Mouse (Mus musculus) lung, embryonic 15.5 days (tissue): Measurements from ENCODE around the gene Luzp1. TPM values are rescaled to one million over a fixed set of nuclear protein-coding genes. Genes with fewer than 3 reads are reported as not detected.

ENCODE experiments used
- ATAC-seq: fragments of 200-750 bp; cut with Nextera tagmentation; 2 replicates; pipeline ENCODE4 v1.8.0; 2017; ENCODE audit warnings: moderate number of reproducible peaks, borderline replicate concordance; ENCODE audit not compliant: low FRiP score, low TSS enrichment; ENCODE audit errors: extremely low read depth
- H3K27ac ChIP-seq: fragments of 300-500 bp; sonication (generic); 2 replicates; pipeline ENCODE4 v1.5.1; 2015; ENCODE audit warnings: moderate library complexity, mild to moderate bottlenecking, inconsistent platforms
- H3K27me3 ChIP-seq: fragments of 300-500 bp; sonication (generic); 2 replicates; pipeline ENCODE4 v1.6.1; 2015; ENCODE audit warnings: inconsistent platforms
- H3K36me3 ChIP-seq: fragments of 300-500 bp; sonication (generic); 2 replicates; pipeline ENCODE4 v1.6.1; 2015; ENCODE audit warnings: inconsistent platforms
- H3K4me1 ChIP-seq: fragments of 300-500 bp; sonication (generic); 2 replicates; pipeline ENCODE4 v1.6.1; 2015; ENCODE audit warnings: inconsistent platforms
- H3K4me2 ChIP-seq: fragments of 300-500 bp; sonication (generic); 2 replicates; pipeline ENCODE4 v1.6.1; 2015; ENCODE audit warnings: inconsistent platforms, mild to moderate bottlenecking, moderate library complexity
- H3K4me3 ChIP-seq: fragments of 300-500 bp; sonication (generic); 2 replicates; pipeline ENCODE4 v1.5.1; 2015; ENCODE audit warnings: mild to moderate bottlenecking, inconsistent platforms
- H3K9ac ChIP-seq: fragments of 300-500 bp; sonication (generic); 2 replicates; pipeline ENCODE4 v1.6.1; 2015; ENCODE audit warnings: inconsistent platforms
- H3K9me3 ChIP-seq: fragments of 300-500 bp; sonication (generic); 2 replicates; pipeline ENCODE4 v1.6.1; 2016; ENCODE audit warnings: inconsistent platforms
- WGBS: fragments of 180-500 bp; shearing (Covaris S2); methylation state at CpG from one replicate; pipeline ENCODE4 v1.1.7; 2015; 5-methylcytosine and 5-hydroxymethylcytosine counted together
- polyA plus RNA-seq: library from polyadenylated mRNA; unstranded; fragments of >200 nt; fragmentation: Nextera tagmentation; extraction: Ambion mirVana; gene quantifications from 2 replicates; pipeline ENCODE4 v1.2.1, GENCODE M21; 2015

Gene Luzp1
- polyA plus RNA-seq, 1 experiment from 2014 or later, result 109 TPM

GRCm38 (mm10) chr4:136463436-136463835, 6.1 kb upstream of the Luzp1 start:
- no peak for ATAC-seq
- peak overlapping the region; percentile 67 for H3K4me3 ChIP-seq
- H3K9me3 ChIP-seq, result no peaks in the 10 kb centered on the region
- peaks cover 12% of the 10 kb centered on the region; the same call in 1 of the 2 replicates for H3K27me3 ChIP-seq
- H3K4me1 ChIP-seq, result peaks cover 26% of the 10 kb centered on the region
- 30% methylated on average over 9 of the region's 9 CpGs for WGBS
- H3K36me3 ChIP-seq, result no peaks in the 10 kb centered on the region
- H3K4me2 ChIP-seq, result peak overlapping the region; percentile 98
- H3K27ac ChIP-seq, result peak overlapping the region; percentile 84; the same call in 1 of the 2 replicates
- H3K9ac ChIP-seq, result no peak overlapping the region

GRCm38 (mm10) chr4:136466226-136466625, 3.3 kb upstream of the Luzp1 start:
- H3K4me3 ChIP-seq, result no peak overlapping the region
- H3K9me3 ChIP-seq, result no peaks in the 10 kb centered on the region
- peaks cover 37% of the 10 kb centered on the region for H3K4me1 ChIP-seq
- H3K27me3 ChIP-seq, result peaks cover 12% of the 10 kb centered on the region; the same call in 1 of the 2 replicates
- H3K36me3 ChIP-seq, result no peaks in the 10 kb centered on the region
- H3K9ac ChIP-seq, result no peak overlapping the region
- H3K27ac ChIP-seq, result peak overlapping the region; percentile 22; the same call in 1 of the 2 replicates
- H3K4me2 ChIP-seq, result no peak overlapping the region
- no peak for ATAC-seq
- WGBS, result 46% methylated on average over 4 of the region's 4 CpGs

GRCm38 (mm10) chr4:136468553-136469327, 821 bp upstream of the Luzp1 start:
- no peak for ATAC-seq
- H3K36me3 ChIP-seq, result no peaks in the 10 kb centered on the region
- H3K4me2 ChIP-seq, result peak overlapping the region; percentile 79
- no peak overlapping the region for H3K9ac ChIP-seq
- whole genome bisulfite sequencing, result 79% methylated on average over 14 of the region's 14 CpGs
- H3K27me3 ChIP-seq, result peaks cover 6% of the 10 kb centered on the region; the same call in 1 of the 2 replicates
- H3K9me3 ChIP-seq, result no peaks in the 10 kb centered on the region
- peaks cover 37% of the 10 kb centered on the region for H3K4me1 ChIP-seq
- H3K4me3 ChIP-seq, result peak overlapping the region; percentile 93
- no peak overlapping the region for H3K27ac ChIP-seq

- H3K4me1 ChIP-seq, result peaks cover 35% of the 10 kb centered on the region
- H3K27me3 ChIP-seq, result no peaks in the 10 kb centered on the region
- peak overlapping the region; percentile 79 for H3K4me2 ChIP-seq
- peak overlapping the region; percentile 99 for H3K27ac ChIP-seq
- H3K9me3 ChIP-seq, result no peaks in the 10 kb centered on the region
- 2% methylated on average over 25 of the region's 55 CpGs for WGBS
- peak overlapping the region; percentile 93 for H3K9ac ChIP-seq
- ATAC-seq, result peak; percentile 83
- H3K4me3 ChIP-seq, result peak overlapping the region; percentile 93
- H3K36me3 ChIP-seq, result no peaks in the 10 kb centered on the region
Measured at GRCm38 (mm10) chr4:136469941-136470346, 383 bp downstream of the Luzp1 start.

GRCm38 (mm10) chr4:136470347-136471071, 948 bp downstream of the Luzp1 start:
- Histone ChIP-seq H3K4me2 (peak overlapping the region; percentile 79), H3K9me3 (no peaks in the 10 kb centered on the region), H3K36me3 (no peaks in the 10 kb centered on the region), H3K9ac (peak overlapping the region; percentile 93), H3K4me3 (peak overlapping the region; percentile 93), H3K4me1 (peaks cover 35% of the 10 kb centered on the region), H3K27me3 (no peaks in the 10 kb centered on the region), H3K27ac (peak overlapping the region; percentile 99)
- ATAC-seq, result peak; percentile 46; the same call in 1 of the 2 replicates
- under 1% methylated on average over 58 of the region's 58 CpGs for WGBS

- H3K27me3 ChIP-seq, result no peaks in the 10 kb centered on the region
- no peaks in the 10 kb centered on the region for H3K36me3 ChIP-seq
- no peak overlapping the region for H3K4me2 ChIP-seq
- WGBS, result 91% methylated on average over 1 of the region's 1 CpGs
- peaks cover 13% of the 10 kb centered on the region for H3K4me1 ChIP-seq
- H3K9me3 ChIP-seq, result no peaks in the 10 kb centered on the region
- H3K27ac ChIP-seq, result no peak overlapping the region
- no peak overlapping the region for H3K4me3 ChIP-seq
- no peak for ATAC-seq
- H3K9ac ChIP-seq, result no peak overlapping the region
Measured at GRCm38 (mm10) chr4:136476692-136477091, 7.1 kb downstream of the Luzp1 start.

GRCm38 (mm10) chr4:136486549-136486948, 17.0 kb downstream of the Luzp1 start:
- Histone ChIP-seq H3K9ac (no peak overlapping the region), H3K9me3 (no peaks in the 10 kb centered on the region), H3K4me1 (no peaks in the 10 kb centered on the region), H3K27me3 (no peaks in the 10 kb centered on the region), H3K4me3 (no peak overlapping the region), H3K4me2 (no peak overlapping the region), H3K27ac (no peak overlapping the region), H3K36me3 (no peaks in the 10 kb centered on the region)
- ATAC-seq, result no peak
- WGBS, result 86% methylated on average over 2 of the region's 2 CpGs

GRCm38 (mm10) chr4:136495993-136496392, 26.4 kb downstream of the Luzp1 start:
- no peaks in the 10 kb centered on the region for H3K36me3 ChIP-seq
- no peak overlapping the region for H3K9ac ChIP-seq
- H3K27me3 ChIP-seq, result no peaks in the 10 kb centered on the region
- no peak for ATAC-seq
- H3K27ac ChIP-seq, result no peak overlapping the region
- 0 out of 2 replicates have a peak, but pooled peaks cover 2% of the 10 kb centered on the region for H3K4me1 ChIP-seq
- H3K4me3 ChIP-seq, result no peak overlapping the region
- no peaks in the 10 kb centered on the region for H3K9me3 ChIP-seq
- no peak overlapping the region for H3K4me2 ChIP-seq

GRCm38 (mm10) chr4:136505426-136506215, 36.1 kb downstream of the Luzp1 start:
- Histone ChIP-seq H3K9ac (no peak overlapping the region), H3K4me2 (no peak overlapping the region), H3K4me1 (peaks cover 11% of the 10 kb centered on the region), H3K27me3 (no peaks in the 10 kb centered on the region), H3K36me3 (no peaks in the 10 kb centered on the region), H3K27ac (no peak overlapping the region), H3K4me3 (no peak overlapping the region), H3K9me3 (no peaks in the 10 kb centered on the region)
- 59% methylated on average over 2 of the region's 2 CpGs for WGBS
- ATAC-seq, result no peak

- 82% methylated on average over 1 of the region's 1 CpGs for WGBS
- ATAC-seq, result no peak
- no peak overlapping the region for H3K27ac ChIP-seq
- H3K9me3 ChIP-seq, result no peaks in the 10 kb centered on the region
- H3K9ac ChIP-seq, result no peak overlapping the region
- H3K27me3 ChIP-seq, result no peaks in the 10 kb centered on the region
- H3K4me3 ChIP-seq, result no peak overlapping the region
- H3K4me1 ChIP-seq, result peaks cover 20% of the 10 kb centered on the region
- H3K36me3 ChIP-seq, result no peaks in the 10 kb centered on the region
- no peak overlapping the region for H3K4me2 ChIP-seq
Measured at GRCm38 (mm10) chr4:136509857-136510256, 40.3 kb downstream of the Luzp1 start.

- Histone ChIP-seq H3K4me2 (no peak overlapping the region), H3K27me3 (no peaks in the 10 kb centered on the region), H3K4me1 (peaks cover 16% of the 10 kb centered on the region), H3K4me3 (no peak overlapping the region), H3K36me3 (no peaks in the 10 kb centered on the region), H3K27ac (peak overlapping the region; percentile 3; the same call in 1 of the 2 replicates), H3K9me3 (no peaks in the 10 kb centered on the region), H3K9ac (no peak overlapping the region)
- 41% methylated on average over 4 of the region's 4 CpGs for WGBS
- no peak for ATAC-seq
Measured at GRCm38 (mm10) chr4:136511708-136512107, 42.1 kb downstream of the Luzp1 start.
